Mouse (Mus musculus) stomach, postnatal 0 days (tissue): ENCODE measurements at regions not wholly inside any gene's neighbourhood (a gene's known extent, or its start where the extent isn't known, plus 50 kb on each side); places are given as distances from the start of the nearest gene placed in this dataset.
A peak's percentile ranks its signal among the peaks of the same experiment; 100 is the strongest.

Experiments
- ATAC-seq: fragments of 200-750 bp; cut with Nextera tagmentation; 2 replicates; pipeline ENCODE4 v1.8.0; 2017; ENCODE audit not compliant: low FRiP score, low TSS enrichment
- DNase-seq: peaks from one replicate; pipeline ENCODE4 v3.0.0-alpha.2; 2016; ENCODE audit warnings: low spot score
- H3K27ac ChIP-seq: fragments of 300-500 bp; sonication (generic); replicated peaks from 2 replicates; pipeline ENCODE4 v1.5.1; 2014; ENCODE audit warnings: mild to moderate bottlenecking, control low read depth
- H3K27me3 ChIP-seq: fragments of 300-500 bp; sonication (generic); 2 replicates; pipeline ENCODE4 v1.6.1; 2014; ENCODE audit warnings: low read length; ENCODE audit not compliant: control insufficient read depth, insufficient read depth
- H3K36me3 ChIP-seq: fragments of 300-500 bp; sonication (generic); 2 replicates; pipeline ENCODE4 v1.6.1; 2014; ENCODE audit warnings: low read length, mixed read lengths; ENCODE audit not compliant: control insufficient read depth, insufficient read depth
- H3K4me1 ChIP-seq: fragments of 300-500 bp; sonication (generic); replicated peaks from 2 replicates; pipeline ENCODE4 v1.6.1; 2014; ENCODE audit warnings: antibody characterized with exemption; ENCODE audit not compliant: control insufficient read depth, insufficient read depth
- H3K4me2 ChIP-seq: fragments of 300-500 bp; sonication (generic); replicated peaks from 2 replicates; pipeline ENCODE4 v1.6.1; 2014; ENCODE audit warnings: low read depth, mild to moderate bottlenecking, control low read depth, moderate library complexity
- H3K4me3 ChIP-seq: fragments of 300-500 bp; sonication (generic); 2 replicates; pipeline ENCODE4 v1.5.1; 2014; ENCODE audit warnings: low read depth, low read length, control low read depth
- H3K9ac ChIP-seq: fragments of 300-500 bp; sonication (generic); 2 replicates; pipeline ENCODE4 v1.6.1; 2014; ENCODE audit warnings: mild to moderate bottlenecking, low read length, control low read depth, mixed read lengths
- H3K9me3 ChIP-seq: fragments of 300-500 bp; sonication (generic); 2 replicates; pipeline ENCODE4 v1.6.1; 2016; ENCODE audit warnings: low read length; ENCODE audit not compliant: control insufficient read depth
- CTCF ChIP-seq: IDR thresholded peaks from 2 replicates; pipeline ENCODE4 v1.5.1; 2016; ENCODE audit warnings: antibody characterized with exemption, low read depth, mild to moderate bottlenecking, moderate library complexity
- EP300 ChIP-seq: optimal IDR thresholded peaks from 2 replicates; pipeline ENCODE3; 2016; ENCODE audit warnings: antibody characterized with exemption
- WGBS: fragments of 180-500 bp; shearing (Covaris S2); extraction: QIAGEN DNeasy Blood & Tissue Kit; methylation state at CpG from one replicate; pipeline ENCODE4 v1.1.7; 2014; 5-methylcytosine and 5-hydroxymethylcytosine counted together

GRCm38 (mm10) chr1:26909926-26910665 lies 222.8 kb upstream of the 4931408C20Rik start:
- no peaks in the 10 kb centered on the region for H3K27me3 ChIP-seq
- H3K9ac ChIP-seq, result no peak overlapping the region
- H3K36me3 ChIP-seq, result no peaks in the 10 kb centered on the region
- no peak overlapping the region for H3K4me2 ChIP-seq
- no peak overlapping the region for H3K4me3 ChIP-seq
- DNase-seq (no peak), ATAC-seq (no peak)
- WGBS, result 65% methylated on average over 3 of the region's 3 CpGs
- no peaks in the 10 kb centered on the region for H3K4me1 ChIP-seq
- TF ChIP-seq EP300 (no peak), CTCF (no peak)
- no peak overlapping the region for H3K27ac ChIP-seq
- no peaks in the 10 kb centered on the region for H3K9me3 ChIP-seq

GRCm38 (mm10) chr1:26902306-26902705 lies 215.0 kb upstream of the 4931408C20Rik start:
- DNase-seq, result no peak
- H3K4me1 ChIP-seq, result no peaks in the 10 kb centered on the region
- no peak for ATAC-seq
- WGBS, result 81% methylated on average over 1 of the region's 1 CpGs
- H3K27ac ChIP-seq, result no peak overlapping the region
- no peak overlapping the region for H3K4me3 ChIP-seq
- TF ChIP-seq EP300 (no peak), CTCF (peak; percentile 31; the same call in 1 of the 2 replicates)
- no peaks in the 10 kb centered on the region for H3K27me3 ChIP-seq
- H3K36me3 ChIP-seq, result no peaks in the 10 kb centered on the region
- H3K9me3 ChIP-seq, result no peaks in the 10 kb centered on the region
- no peak overlapping the region for H3K9ac ChIP-seq
- no peak overlapping the region for H3K4me2 ChIP-seq

- ATAC-seq (no peak), DNase-seq (no peak)
- H3K4me3 ChIP-seq, result no peak overlapping the region
- no peak overlapping the region for H3K27ac ChIP-seq
- no peaks in the 10 kb centered on the region for H3K9me3 ChIP-seq
- H3K36me3 ChIP-seq, result no peaks in the 10 kb centered on the region
- H3K9ac ChIP-seq, result no peak overlapping the region
- H3K4me1 ChIP-seq, result no peaks in the 10 kb centered on the region
- WGBS, result 73% methylated on average over 2 of the region's 2 CpGs
- H3K27me3 ChIP-seq, result no peaks in the 10 kb centered on the region
- TF ChIP-seq CTCF (no peak), EP300 (no peak)
- no peak overlapping the region for H3K4me2 ChIP-seq
Observed at GRCm38 (mm10) chr1:26857433-26857832, 170.2 kb upstream of the 4931408C20Rik start.

GRCm38 (mm10) chr1:26853802-26854201 lies 166.5 kb upstream of the 4931408C20Rik start:
- TF ChIP-seq EP300, result no peak
- TF ChIP-seq CTCF, result no peak
- Histone ChIP-seq H3K4me2 (no peak overlapping the region), H3K27me3 (no peaks in the 10 kb centered on the region), H3K9ac (no peak overlapping the region), H3K4me3 (no peak overlapping the region), H3K36me3 (no peaks in the 10 kb centered on the region), H3K27ac (no peak overlapping the region), H3K9me3 (no peaks in the 10 kb centered on the region), H3K4me1 (no peaks in the 10 kb centered on the region)
- DNase-seq (no peak), ATAC-seq (no peak)
- 46% methylated on average over 2 of the region's 2 CpGs for WGBS

- Histone ChIP-seq H3K4me3 (no peak overlapping the region), H3K27me3 (no peaks in the 10 kb centered on the region), H3K36me3 (no peaks in the 10 kb centered on the region), H3K27ac (no peak overlapping the region), H3K9me3 (no peaks in the 10 kb centered on the region), H3K9ac (no peak overlapping the region), H3K4me1 (no peaks in the 10 kb centered on the region), H3K4me2 (no peak overlapping the region)
- DNase-seq, result no peak
- no peak for ATAC-seq
- TF ChIP-seq EP300 (no peak), CTCF (no peak)
- 33% methylated on average over 2 of the region's 2 CpGs for WGBS
Observed at GRCm38 (mm10) chr1:26809259-26809658, 122.0 kb upstream of the 4931408C20Rik start.

GRCm38 (mm10) chr1:26765076-26765475 lies 77.8 kb upstream of the 4931408C20Rik start:
- H3K4me1 ChIP-seq, result no peaks in the 10 kb centered on the region
- H3K4me3 ChIP-seq, result no peak overlapping the region
- H3K9ac ChIP-seq, result no peak overlapping the region
- no peak for ATAC-seq
- H3K27me3 ChIP-seq, result no peaks in the 10 kb centered on the region
- no peak for DNase-seq
- H3K4me2 ChIP-seq, result no peak overlapping the region
- no peaks in the 10 kb centered on the region for H3K9me3 ChIP-seq
- H3K36me3 ChIP-seq, result no peaks in the 10 kb centered on the region
- TF ChIP-seq EP300, result no peak
- WGBS, result 63% methylated on average over 6 of the region's 6 CpGs
- no peak overlapping the region for H3K27ac ChIP-seq
